Mouse (Mus musculus): ENCODE measurements around the gene Plau.

The Plau gene

GRCm38 (mm10) chr14:20844671-20845576 lies 8.5 kb downstream of the Plau start:
- DNase-seq (ENCODE audit: extremely low spot score, low spot score), result no peak

GRCm38 (mm10) chr14:20845577-20846088 lies 9.2 kb downstream of the Plau start:
- DNase-seq (ENCODE audit: extremely low spot score, low spot score), result no peak

- no peak for DNase-seq (ENCODE audit: extremely low spot score, low spot score)
Observed at GRCm38 (mm10) chr14:20846214-20846613, 9.8 kb downstream of the Plau start.

GRCm38 (mm10) chr14:20847637-20848129 lies 11.2 kb downstream of the Plau start:
- DNase-seq (ENCODE audit: extremely low spot score, low spot score), result no peak

GRCm38 (mm10) chr14:20849753-20850152 lies 13.3 kb downstream of the Plau start:
- DNase-seq (ENCODE audit: extremely low spot score, low spot score), result no peak

- no peak for DNase-seq (ENCODE audit: extremely low spot score, low spot score)
Observed at GRCm38 (mm10) chr14:20850498-20850897, 14.0 kb downstream of the Plau start.

- no peak for DNase-seq (ENCODE audit: extremely low spot score, low spot score)
Observed at GRCm38 (mm10) chr14:20851776-20852175, 15.3 kb downstream of the Plau start.

- no peak for DNase-seq (ENCODE audit: extremely low spot score, low spot score)
Observed at GRCm38 (mm10) chr14:20861152-20861551, 24.7 kb downstream of the Plau start.

- no peak for DNase-seq (ENCODE audit: extremely low spot score, low spot score)
Observed at GRCm38 (mm10) chr14:20861559-20861958, 25.1 kb downstream of the Plau start.

GRCm38 (mm10) chr14:20863306-20864065 lies 27.0 kb downstream of the Plau start:
- DNase-seq (ENCODE audit: extremely low spot score, low spot score), result no peak

GRCm38 (mm10) chr14:20864192-20864591 lies 27.7 kb downstream of the Plau start:
- no peak for DNase-seq (ENCODE audit: extremely low spot score, low spot score)

GRCm38 (mm10) chr14:20865604-20866003 lies 29.1 kb downstream of the Plau start:
- DNase-seq (ENCODE audit: extremely low spot score, low spot score), result no peak

GRCm38 (mm10) chr14:20866365-20866764 lies 29.9 kb downstream of the Plau start:
- no peak for DNase-seq (ENCODE audit: extremely low spot score, low spot score)

- DNase-seq (ENCODE audit: extremely low spot score, low spot score), result no peak
Observed at GRCm38 (mm10) chr14:20870110-20870509, 33.6 kb downstream of the Plau start.

GRCm38 (mm10) chr14:20871495-20871894 lies 35.0 kb downstream of the Plau start:
- no peak for DNase-seq (ENCODE audit: extremely low spot score, low spot score)

GRCm38 (mm10) chr14:20873307-20873706 lies 36.8 kb downstream of the Plau start:
- peak; percentile 83 for DNase-seq (ENCODE audit: extremely low spot score, low spot score)

- no peak for DNase-seq (ENCODE audit: extremely low spot score, low spot score)
Observed at GRCm38 (mm10) chr14:20873931-20874330, 37.5 kb downstream of the Plau start.

GRCm38 (mm10) chr14:20884691-20885090 lies 48.2 kb downstream of the Plau start:
- no peak for DNase-seq (ENCODE audit: extremely low spot score, low spot score)

- peak; percentile 32 for DNase-seq (ENCODE audit: extremely low spot score, low spot score)
Observed at GRCm38 (mm10) chr14:20885091-20885888, 48.8 kb downstream of the Plau start.

GRCm38 (mm10) chr14:20886266-20886665 lies 49.8 kb downstream of the Plau start:
- peak; percentile 34 for DNase-seq (ENCODE audit: extremely low spot score, low spot score)

- DNase-seq (ENCODE audit: extremely low spot score, low spot score), result no peak
Observed at GRCm38 (mm10) chr14:20887541-20888085, 51.2 kb downstream of the Plau start.
